Mouse (Mus musculus): ENCODE data around the gene Tmem233.

- TF ChIP-seq CTCF (IDR thresholded peaks at IDR 0.05; ENCODE audit: borderline replicate concordance, extremely low read depth, insufficient read depth, insufficient read length) (no peak), POLR2A (IDR thresholded peaks at IDR 0.05; ENCODE audit: borderline replicate concordance, extremely low read depth, insufficient read depth, insufficient read length, poor library complexity, severe bottlenecking) (no peak)
Observed at GRCm38 (mm10) chr5:116021552-116021951, 61.5 kb downstream of the Tmem233 start.

All from brain, embryonic 14.5 days (tissue).